Mouse (Mus musculus) hindbrain, embryonic 14.5 days (tissue): ENCODE data around the gene Vmn2r105. TPM values are rescaled to one million over a fixed set of nuclear protein-coding genes. Genes with fewer than 3 reads are reported as not detected.

Experiments used
- ATAC-seq: fragments of 200-750 bp; cut with Nextera tagmentation; 2 replicates; pipeline ENCODE4 v1.8.0; 2017; ENCODE audit warnings: moderate number of reproducible peaks, mild to moderate bottlenecking, moderate TSS enrichment, moderate library complexity; ENCODE audit not compliant: low FRiP score
- DNase-seq: peaks from one replicate; pipeline ENCODE4 v3.0.0-alpha.2; 2015; ENCODE audit warnings: low spot score
- H3K27ac ChIP-seq: fragments of 300-500 bp; sonication (generic); 2 replicates; pipeline ENCODE4 v1.5.1; 2014; ENCODE audit warnings: mild to moderate bottlenecking, moderate library complexity
- H3K27me3 ChIP-seq: fragments of 300-500 bp; sonication (generic); 2 replicates; pipeline ENCODE4 v1.6.1; 2014; ENCODE audit warnings: mild to moderate bottlenecking, low read length, mixed read lengths; ENCODE audit not compliant: control insufficient read depth, insufficient read depth
- H3K36me3 ChIP-seq: fragments of 300-500 bp; sonication (generic); replicated peaks from 2 replicates; pipeline ENCODE4 v1.6.1; 2014; ENCODE audit not compliant: control insufficient read depth, insufficient read depth
- H3K4me1 ChIP-seq: fragments of 300-500 bp; sonication (generic); replicated peaks from 2 replicates; pipeline ENCODE4 v1.6.1; 2014; ENCODE audit warnings: antibody characterized with exemption, low read length, mixed read lengths; ENCODE audit not compliant: control insufficient read depth, insufficient read depth
- H3K4me2 ChIP-seq: fragments of 300-500 bp; sonication (generic); replicated peaks from 2 replicates; pipeline ENCODE4 v1.6.1; 2014; ENCODE audit warnings: mild to moderate bottlenecking, moderate library complexity
- H3K4me3 ChIP-seq: fragments of 300-500 bp; sonication (generic); replicated peaks from 2 replicates; pipeline ENCODE4 v1.5.1; 2014; ENCODE audit warnings: mild to moderate bottlenecking, low read length
- H3K9ac ChIP-seq: fragments of 300-500 bp; sonication (generic); 2 replicates; pipeline ENCODE4 v1.6.1; 2014
- H3K9me3 ChIP-seq: fragments of 300-500 bp; sonication (generic); 2 replicates; pipeline ENCODE4 v1.6.1; 2016; ENCODE audit warnings: low read length; ENCODE audit not compliant: control insufficient read depth
- WGBS: fragments of 180-500 bp; shearing (Covaris S2); extraction: QIAGEN DNeasy Blood & Tissue Kit; methylation state at CpG from one replicate; pipeline ENCODE4 v1.1.7; 2014; 5-methylcytosine and 5-hydroxymethylcytosine counted together
- polyA plus RNA-seq: library from polyadenylated mRNA; unstranded; fragments of >200 nt; fragmentation: Nextera tagmentation; extraction: Ambion mirVana; gene quantifications from 2 replicates; pipeline ENCODE4 v1.2.1, GENCODE M21; 2014

The Vmn2r105 gene
- not detected in 2 replicates for polyA plus RNA-seq

DNA sequence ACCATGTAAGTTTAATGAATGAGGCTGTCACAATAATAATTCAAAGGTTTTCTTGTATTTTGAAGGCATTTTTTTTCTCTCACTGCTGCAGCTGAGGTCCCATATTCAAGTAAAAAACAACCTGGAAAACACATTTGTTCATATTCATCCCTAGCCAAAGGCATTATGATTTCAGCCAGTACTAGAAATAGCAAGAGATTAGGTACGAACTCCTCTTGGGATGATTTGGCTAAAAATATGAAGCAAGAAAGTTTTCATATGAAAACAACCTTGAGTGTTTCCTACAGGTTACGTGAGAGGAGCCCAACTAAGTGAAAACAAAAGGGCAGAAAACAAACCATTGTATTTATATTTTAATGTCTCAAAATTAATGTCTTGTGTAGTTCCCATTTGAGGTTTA is at the start of gene Vmn2r105:
Vmn2r105 (minus strand) TSS at position 101 of the 400 bp plus-strand sequence.
- Histone ChIP-seq H3K36me3 (no peaks in the 10 kb centered on the region), H3K4me3 (no peak within 1 kb of the TSS), H3K9me3 (peaks cover 10% of the 10 kb centered on the region; the same call in 1 of the 2 replicates), H3K27me3 (no peaks in the 10 kb centered on the region), H3K27ac (no peak within 1 kb of the TSS), H3K4me1 (no peaks in the 10 kb centered on the region), H3K9ac (no peak within 1 kb of the TSS), H3K4me2 (no peak within 1 kb of the TSS)
- ATAC-seq = no peak
- 74% methylated on average over 2 of the region's 2 CpGs for WGBS
- DNase-seq = no peak

DNA sequence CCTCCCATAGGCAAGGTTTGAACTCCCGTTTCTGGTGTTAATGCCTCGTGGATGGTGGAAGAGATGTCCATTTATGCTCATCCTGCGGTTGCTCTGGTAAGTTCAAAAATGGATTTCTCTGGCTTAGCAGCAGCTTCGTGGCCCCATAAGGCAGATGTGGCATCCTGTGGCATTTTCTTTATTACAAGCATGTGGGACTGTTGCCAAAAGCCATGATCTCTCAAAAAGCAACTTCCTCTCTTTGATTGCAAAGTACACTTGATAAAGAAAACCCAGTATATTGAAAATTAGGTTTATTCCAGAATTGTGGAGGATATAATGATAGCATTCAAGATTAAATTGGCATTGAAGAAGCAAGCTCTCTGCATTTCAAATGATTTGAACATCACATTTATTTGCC is 20.7 kb upstream of the Vmn2r105 start:
- Histone ChIP-seq H3K4me3 (no peak overlapping the region), H3K4me1 (no peaks in the 10 kb centered on the region), H3K27me3 (no peaks in the 10 kb centered on the region), H3K27ac (no peak overlapping the region), H3K9me3 (peaks cover 21% of the 10 kb centered on the region; the same call in 1 of the 2 replicates), H3K9ac (no peak overlapping the region), H3K4me2 (no peak overlapping the region), H3K36me3 (no peaks in the 10 kb centered on the region)
- no peak for DNase-seq
- no peak for ATAC-seq
- WGBS = 71% methylated on average over 4 of the region's 4 CpGs

DNA sequence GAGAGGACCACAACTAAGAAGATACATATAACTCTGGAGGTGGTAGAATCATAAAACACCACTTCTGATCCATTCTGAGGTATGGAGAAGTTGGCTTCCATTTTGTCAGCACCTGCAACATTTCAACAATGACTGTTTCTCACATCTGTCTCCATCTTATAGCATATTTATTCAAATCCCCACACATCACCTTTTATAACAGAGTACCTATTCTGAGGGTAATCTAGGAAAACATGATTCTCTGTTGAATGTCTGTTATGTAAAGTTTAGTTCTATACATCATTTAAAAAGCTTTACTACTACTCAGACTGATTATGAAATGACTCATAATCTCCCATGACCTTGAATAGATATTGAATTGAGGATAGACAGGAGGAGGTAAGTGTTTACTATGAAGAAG is 51.9 kb downstream of the Vmn2r105 start, which contains the start of gene Fpr-rs6:
Fpr-rs6 (minus strand) TSS at position 101 of the 400 bp plus-strand sequence.
- no peak for DNase-seq
- Histone ChIP-seq H3K4me3 (no peak within 1 kb of the TSS), H3K27ac (no peak within 1 kb of the TSS), H3K9me3 (peaks cover 29% of the 10 kb centered on the region), H3K9ac (no peak within 1 kb of the TSS), H3K4me1 (no peaks in the 10 kb centered on the region), H3K36me3 (no peaks in the 10 kb centered on the region), H3K27me3 (no peaks in the 10 kb centered on the region), H3K4me2 (no peak within 1 kb of the TSS)
- no peak for ATAC-seq

Other genes with a start within 250 kb of the Vmn2r105 start
- not detected in 2 replicates for gene Vmn2r104, start 186.7 kb downstream of the Vmn2r105 start, polyA plus RNA-seq
- not detected in 2 replicates for gene Fpr-rs7, start 120.8 kb downstream of the Vmn2r105 start, polyA plus RNA-seq
- gene Fpr-rs6, start 52.0 kb downstream of the Vmn2r105 start, polyA plus RNA-seq = not detected in 2 replicates
- not detected in 2 replicates for gene Vmn2r106, start 50.5 kb upstream of the Vmn2r105 start, polyA plus RNA-seq
- not detected in 2 replicates for gene Vmn2r107, start 110.2 kb upstream of the Vmn2r105 start, polyA plus RNA-seq
- not detected in 2 replicates for gene Vmn1r224, start 179.1 kb upstream of the Vmn2r105 start, polyA plus RNA-seq
- not detected in 2 replicates for gene Vmn2r108, start 246.3 kb upstream of the Vmn2r105 start, polyA plus RNA-seq